Mouse (Mus musculus) T-helper 17 cell (primary cell): ENCODE data around the gene Zcchc18.
"Not testable (repeated sequence)": the region's sequence is repeated elsewhere in the genome, so short reads cannot be mapped to it uniquely, and the experiment has no call there.

Experiments
- in situ Hi-C, 2 experiments: fragments of 300-600 bp; cut with MboI, MseI; formaldehyde crosslinking; loops; 1 replicate in 1 of 2; 2 replicates in 1 of 2; pipeline ENCODE4 v1.15.1; 2025; ENCODE audit warnings: high pct_unique_total_duplicates in 2 of 2

Zcchc18 gene

DNA sequence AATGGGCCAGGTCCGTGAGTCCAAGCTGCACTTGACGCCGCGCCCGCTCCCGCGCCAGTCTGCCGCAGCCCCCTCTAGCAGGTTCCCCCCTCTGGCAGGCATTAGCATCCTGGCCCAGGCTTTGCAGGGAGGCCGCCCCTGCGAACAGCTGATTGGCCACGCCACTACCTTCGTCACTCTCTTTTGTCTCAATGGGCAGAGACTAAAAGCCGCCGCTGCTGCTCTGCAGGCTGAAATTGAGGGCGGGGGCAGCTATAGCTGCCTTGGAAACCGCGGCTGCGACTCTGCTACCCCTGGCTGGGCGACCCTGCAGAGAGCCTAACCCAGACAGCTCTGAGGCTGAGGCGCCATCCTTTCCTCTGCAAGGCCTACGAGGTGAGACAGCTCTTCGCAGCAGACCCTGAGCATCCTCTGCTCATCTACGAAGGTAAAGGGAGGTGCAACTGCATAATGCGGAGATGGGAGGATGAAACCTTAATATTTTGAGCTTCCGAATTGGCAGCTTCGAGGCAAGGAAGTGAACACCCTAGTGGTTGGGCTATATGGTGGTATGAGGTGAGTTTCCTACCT lies at the start of gene Zcchc18:
Gene Zcchc18 (plus strand): TSS at position 178 of the 570 bp plus-strand sequence.
- in situ Hi-C loops, result no loop called here

DNA sequence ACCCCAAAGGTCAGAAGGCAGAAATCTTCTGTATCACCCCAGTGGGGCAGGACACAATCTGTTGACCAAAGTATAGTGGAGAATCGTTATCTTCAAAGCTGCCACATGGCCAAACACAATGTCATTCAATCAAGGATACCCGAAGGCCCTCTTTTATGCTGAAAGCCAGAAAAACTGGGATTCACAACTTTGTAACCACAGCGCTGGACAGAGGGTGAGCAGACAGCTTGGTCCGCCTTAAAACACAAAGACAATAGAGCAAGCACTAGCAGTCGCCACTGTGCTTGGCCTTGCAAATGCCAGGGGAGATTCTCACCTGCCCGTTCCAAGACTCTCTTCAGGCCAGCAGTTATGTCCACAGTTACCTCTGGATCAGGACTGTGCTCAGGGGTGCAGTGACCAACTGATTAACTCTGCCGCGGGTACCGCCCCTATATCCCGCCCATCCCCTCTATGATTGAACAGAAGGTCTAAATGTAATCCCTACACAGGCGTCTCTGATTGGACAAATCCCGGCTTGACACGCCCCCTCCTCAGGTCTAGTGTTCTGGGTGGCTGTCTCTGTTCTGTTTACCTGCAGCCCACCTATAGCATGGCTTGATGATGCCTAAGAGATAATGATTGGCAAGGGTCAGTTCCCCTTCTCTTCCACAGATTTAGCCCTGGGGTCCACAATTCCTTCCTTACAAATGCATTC lies 35.2 kb upstream of the Zcchc18 start:
- in situ Hi-C loops, result not testable (repeated sequence)

DNA sequence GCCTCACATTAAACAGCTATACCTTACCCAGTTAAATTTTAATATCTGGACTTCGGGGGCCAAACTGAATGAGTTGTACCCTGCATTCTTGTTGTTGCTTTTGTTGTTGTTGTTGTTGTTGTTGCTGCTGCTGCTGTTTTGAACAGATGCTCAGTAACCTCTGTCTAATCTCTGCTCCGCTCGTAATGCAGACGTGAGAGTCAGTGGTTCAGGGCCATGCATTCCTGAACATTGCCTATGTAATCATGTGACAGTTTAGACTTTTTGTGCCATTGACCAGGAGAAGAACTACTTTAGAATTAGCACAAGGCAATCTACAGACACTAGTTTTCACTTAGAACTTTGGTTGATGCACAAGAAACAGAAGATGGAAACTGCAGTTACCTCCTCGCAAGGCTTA lies 34.7 kb upstream of the Zcchc18 start:
- in situ Hi-C loops, result not testable (repeated sequence)

DNA sequence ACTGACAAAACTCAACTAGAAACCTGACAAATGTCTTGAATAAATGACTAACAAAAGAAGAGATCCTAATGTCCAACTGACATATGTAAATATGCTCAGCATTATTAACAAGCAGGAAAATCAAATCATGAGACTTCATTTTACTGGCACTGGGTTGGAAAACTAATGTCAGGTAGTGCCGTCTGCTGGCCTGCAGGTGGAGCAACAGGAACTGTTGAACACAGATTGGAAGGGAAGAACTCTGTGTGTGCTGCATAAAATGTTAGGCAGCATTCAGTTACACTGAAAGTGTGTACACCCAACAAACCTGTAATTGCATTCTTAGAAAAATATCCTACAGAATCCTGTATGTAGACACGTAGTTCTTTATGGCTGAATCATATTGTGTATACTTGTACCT lies 33.3 kb upstream of the Zcchc18 start:
- in situ Hi-C loops, result no loop called here

DNA sequence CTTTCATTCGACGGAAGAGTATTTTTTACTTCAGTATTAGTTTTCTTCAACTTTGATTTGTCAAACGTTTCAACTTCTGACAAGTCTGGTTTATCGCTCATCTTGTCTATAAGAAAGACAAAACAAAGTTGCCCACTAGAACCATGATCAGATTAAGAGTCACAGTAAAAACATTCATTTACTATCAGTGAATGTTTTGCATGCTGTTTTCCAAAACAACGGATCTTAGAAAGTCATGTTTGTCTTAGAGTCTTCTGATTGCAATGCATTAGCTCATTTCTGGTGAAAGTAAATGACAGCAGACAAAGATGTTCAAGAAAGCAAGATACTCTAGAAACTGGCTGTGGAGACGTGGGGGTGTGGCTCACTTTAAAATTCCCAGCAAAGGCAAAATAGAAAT lies 17.6 kb upstream of the Zcchc18 start, which contains the start of gene Tmsb15b2:
Gene Tmsb15b2 (minus strand): TSS at position 101 of the 400 bp plus-strand sequence.
- in situ Hi-C loops, result not testable (repeated sequence)

DNA sequence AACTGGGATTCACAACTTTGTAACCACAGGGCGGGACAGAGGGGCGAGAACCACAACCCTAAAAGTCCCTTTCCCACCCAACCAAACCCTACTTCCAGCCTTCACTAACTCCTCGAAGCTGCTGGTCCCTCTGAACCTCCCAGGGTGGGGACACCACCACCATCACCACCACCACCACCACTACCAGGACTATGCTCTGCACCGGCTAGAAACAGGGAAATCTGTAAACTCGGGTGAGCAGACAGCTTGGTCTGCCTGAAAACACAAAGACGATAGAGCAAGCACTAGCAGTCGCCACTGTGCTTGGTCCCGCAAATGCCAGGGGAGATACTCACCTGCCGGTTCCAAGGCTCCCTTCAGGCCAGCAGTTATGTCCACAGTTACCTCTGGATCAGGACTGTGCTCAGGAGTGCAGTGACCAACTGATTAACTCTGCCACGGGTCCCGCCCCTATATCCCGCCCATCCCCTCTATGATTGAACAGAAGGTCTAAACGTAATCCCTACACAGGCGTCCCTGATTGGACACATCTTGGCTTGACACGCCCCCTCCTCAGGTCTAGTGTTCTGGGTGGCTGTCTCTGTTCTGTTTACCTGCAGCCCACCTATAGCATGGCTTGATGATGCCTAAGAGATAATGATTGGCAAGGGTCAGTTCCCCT lies 16.4 kb upstream of the Zcchc18 start, which contains the start of the genes Tmsb15l and Tmsb15b1:
Gene Tmsb15l (minus strand): TSS at position 446 of the 661 bp plus-strand sequence.
Gene Tmsb15b1 (minus strand): TSS at position 451 of the 661 bp plus-strand sequence.
- in situ Hi-C loops, result no loop called here

DNA sequence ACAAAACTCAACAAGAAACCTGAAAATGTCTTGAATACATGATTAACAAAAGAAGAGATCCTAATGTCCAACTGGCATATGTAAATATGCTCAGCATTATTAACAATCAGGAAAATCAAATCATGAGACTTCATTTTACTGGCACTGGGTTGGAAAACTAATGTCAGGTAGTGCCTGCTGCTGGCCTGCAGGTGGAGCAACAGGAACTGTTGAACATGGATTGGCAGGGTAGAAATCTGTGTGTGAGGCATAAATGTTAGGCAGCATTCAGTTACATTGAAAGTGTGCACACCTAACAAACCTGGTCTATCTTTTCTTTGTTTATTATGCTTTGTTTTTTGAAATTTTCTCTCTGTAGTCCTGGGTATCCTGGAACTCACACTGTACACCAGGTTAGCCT lies 14.3 kb upstream of the Zcchc18 start:
- in situ Hi-C loops, result no loop called here

DNA sequence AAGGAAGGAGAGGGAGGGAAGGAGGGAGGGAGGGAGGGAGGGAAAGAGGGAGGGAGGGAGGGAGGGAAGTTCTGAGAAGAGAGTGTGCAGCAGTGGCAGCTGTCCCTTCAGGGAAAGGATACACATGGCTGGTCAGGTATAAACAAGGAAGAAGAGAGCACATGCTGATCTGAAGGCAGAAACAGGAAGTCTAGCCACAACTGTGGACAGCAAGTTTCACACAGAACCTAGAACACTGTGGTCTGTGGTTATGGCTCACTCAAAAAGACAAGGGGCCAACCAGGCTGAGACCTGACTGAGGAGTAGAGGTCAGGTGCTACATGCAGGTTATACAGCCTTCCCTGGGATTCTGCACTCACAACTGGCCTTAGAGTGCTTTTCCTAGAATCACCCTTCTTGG lies 6.9 kb upstream of the Zcchc18 start:
- in situ Hi-C loops, result no loop called here

DNA sequence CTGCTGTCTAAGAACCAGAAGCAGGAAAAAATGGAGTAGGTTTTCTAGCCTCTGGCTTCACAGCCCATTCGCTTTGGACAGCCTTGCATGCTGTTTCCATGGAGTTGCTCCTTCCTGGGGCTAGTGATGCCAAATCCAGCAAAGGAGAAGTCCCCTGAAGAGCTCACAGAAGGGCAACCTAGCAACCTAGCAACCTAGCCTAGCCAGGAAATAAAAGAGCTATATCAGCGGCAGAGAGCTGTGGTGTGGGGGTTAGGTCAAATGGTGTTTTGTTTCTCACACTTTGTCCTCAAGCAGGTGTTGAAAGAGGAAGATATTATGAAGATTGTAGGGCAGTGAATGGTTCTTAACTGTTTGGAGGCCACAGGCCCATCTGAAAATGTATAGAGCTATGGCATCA lies 1.7 kb upstream of the Zcchc18 start:
- in situ Hi-C loops, result no loop called here

DNA sequence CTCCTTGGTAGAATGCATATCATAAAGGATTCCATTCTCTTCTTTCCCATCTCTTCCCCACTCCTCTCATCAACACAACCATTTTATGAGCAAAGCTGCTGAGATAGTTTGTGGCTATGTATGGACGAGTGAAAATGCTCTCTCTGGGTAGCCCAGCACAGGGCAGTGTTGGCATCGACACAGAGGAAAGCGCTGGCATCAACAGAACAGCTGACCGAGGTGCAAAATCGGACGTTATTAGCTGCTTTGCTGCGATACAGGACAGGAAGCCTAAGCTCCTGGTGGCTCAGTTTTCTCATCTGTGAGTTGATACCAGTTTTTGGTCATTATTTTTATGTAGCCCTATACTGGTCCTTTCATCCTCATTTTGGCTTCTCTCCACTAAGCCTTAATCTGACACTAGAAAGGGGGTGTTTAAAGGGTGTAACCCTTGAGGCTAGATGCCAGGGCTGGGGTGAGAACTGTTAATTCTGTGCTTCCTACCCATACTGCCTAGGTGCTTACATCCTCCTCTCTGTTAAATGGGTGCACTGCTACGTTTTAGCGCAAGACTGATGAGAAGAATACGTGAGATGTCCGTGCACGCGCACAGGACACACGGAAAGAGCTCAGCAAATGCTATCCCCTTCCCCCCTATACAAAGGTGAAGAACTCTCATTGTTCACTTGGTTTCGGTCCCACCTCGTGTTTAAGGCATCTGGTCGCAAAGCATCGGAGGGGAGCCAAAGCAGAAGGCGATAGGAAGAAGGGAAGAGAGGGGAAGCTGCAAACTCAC lies 577 bp upstream of the Zcchc18 start:
- in situ Hi-C loops, result no loop called here

DNA sequence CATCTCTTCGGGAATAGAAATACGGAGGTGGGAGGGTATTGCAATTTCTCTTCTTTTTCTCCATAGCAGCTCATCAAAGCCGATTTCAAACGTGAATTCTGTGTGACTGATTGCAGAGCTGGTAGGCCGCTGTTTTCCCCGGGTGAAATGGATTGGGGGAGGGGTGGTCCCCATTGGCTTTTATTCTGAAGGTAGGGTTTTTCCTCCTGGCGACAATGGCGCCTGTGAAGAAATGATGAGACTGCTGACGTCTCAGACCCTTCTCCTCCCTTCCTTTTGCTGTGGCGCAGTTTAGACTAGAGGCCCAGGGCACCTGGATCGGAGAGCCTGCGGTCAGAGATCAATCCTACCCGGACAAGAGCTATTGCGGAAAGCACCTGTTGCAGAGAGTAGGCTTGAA lies 686 bp downstream of the Zcchc18 start:
- in situ Hi-C loops, result no loop called here

DNA sequence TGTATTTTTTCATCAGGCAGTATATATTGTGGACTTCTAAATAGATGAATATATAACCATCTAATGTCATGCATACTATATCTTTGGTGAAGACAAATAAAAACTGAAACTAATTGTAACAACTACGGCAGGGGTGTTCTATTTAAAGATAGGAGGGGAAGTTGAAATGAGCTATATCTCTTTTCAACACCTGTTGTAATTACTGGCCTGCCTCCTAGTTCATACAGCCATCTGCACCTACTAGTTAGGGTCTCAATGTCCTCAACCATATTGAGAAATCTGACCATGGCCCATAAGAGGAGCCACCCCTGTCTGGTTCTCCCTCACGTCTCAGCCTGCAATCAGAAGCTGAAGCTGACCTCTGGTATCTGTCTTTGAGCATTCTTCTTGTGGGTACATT lies 3.3 kb downstream of the Zcchc18 start:
- in situ Hi-C loops, result no loop called here

DNA sequence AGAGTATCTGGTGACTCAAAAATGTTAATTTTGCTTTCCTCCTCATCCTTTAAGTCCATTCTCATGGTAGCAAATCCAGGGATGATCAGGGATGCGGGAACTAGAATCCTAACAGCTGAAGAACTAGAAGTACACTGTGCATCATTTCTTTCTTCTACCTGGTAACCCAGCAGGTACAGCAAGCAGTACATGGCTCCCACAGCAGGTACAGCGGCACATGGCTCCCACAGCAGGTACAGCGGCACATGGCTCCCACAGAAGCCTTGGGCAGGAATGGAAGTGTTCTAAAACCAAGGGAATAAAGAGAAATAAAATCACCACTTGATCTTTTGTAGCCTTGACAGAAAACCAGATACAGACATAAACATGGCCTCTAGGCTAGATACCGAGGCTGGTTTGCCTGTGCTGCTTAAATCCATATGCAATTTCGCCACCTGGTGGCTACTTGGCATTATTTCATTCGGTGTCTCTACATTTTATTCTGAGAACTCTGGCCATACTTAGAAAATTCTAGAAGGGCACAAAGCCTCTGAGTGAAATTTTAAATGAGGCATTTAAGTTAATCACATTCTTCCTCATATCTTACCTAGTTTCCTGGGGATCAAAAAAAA lies 22.2 kb downstream of the Zcchc18 start:
- in situ Hi-C loops, result loop anchor here in 1 of 2 experiments (10.0 kb wide), 2 partner anchors 270 to 410 kb away; partner anchors contain the start of gene Morf4l2

DNA sequence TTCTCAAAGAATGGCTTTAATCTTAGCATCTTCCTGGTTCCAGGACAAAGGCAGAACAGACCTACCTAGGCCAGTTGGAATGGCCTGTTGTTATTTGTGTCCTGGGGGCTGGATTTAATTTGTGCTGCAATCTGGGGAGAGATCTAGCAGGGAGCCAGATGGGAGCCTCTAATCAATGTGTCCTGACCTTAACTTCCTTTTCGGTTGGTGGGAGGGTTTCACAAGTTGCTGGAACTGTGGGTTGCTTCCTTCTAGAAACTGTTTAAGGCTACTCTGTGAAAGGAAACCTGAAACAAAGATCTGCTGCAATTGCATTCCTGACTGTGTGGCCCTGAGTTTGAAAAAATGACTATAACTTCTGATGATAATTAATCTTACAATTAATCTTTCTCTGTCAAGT lies 24.7 kb downstream of the Zcchc18 start:
- in situ Hi-C loops, result loop anchor here in 1 of 2 experiments (10.0 kb wide), 2 partner anchors 273 to 413 kb away; partner anchors contain the start of gene Morf4l2

DNA sequence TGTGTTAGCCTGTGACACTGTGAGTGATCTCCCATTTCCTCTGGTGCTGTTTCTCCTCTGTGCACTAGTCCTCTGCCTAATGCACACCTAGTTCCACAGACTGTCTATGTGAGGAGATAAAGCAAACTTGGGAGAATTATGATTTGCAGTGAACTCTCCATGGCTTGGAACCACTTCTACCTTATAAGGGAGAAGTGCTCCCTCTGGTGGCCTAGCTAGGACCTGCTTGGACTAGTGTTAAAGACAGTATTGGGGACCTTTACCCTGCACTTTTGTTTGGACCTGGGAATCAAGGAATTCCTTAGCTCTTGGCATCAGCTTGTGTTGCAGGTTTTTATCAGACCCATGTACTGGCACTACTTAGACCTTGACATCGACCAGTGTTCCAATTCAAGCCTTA lies 26.4 kb downstream of the Zcchc18 start:
- in situ Hi-C loops, result loop anchor here in 1 of 2 experiments (10.0 kb wide), 2 partner anchors 275 to 415 kb away; partner anchors contain the start of gene Morf4l2

DNA sequence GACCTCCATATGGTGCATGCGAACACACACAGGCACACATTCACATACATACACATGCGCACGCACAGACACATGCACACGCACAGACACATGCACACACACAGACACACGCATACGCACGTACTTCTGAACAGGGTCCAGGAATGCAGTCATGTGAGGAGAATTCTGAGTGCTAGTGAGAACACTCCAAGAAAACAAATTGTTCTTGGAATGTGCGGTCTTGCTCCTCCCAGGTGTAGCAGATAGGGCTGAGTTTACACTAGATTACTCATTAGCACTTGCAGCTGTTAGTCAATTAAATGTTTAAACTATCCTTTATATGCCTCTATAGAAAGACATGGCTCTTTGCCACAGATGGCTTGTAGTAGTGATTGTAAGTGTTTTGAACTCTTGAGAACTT lies 38.0 kb downstream of the Zcchc18 start:
- in situ Hi-C loops, result loop anchor here in 1 of 2 experiments (10.0 kb wide), 1 partner anchor 286 kb away; the partner anchor contains the start of gene Morf4l2

DNA sequence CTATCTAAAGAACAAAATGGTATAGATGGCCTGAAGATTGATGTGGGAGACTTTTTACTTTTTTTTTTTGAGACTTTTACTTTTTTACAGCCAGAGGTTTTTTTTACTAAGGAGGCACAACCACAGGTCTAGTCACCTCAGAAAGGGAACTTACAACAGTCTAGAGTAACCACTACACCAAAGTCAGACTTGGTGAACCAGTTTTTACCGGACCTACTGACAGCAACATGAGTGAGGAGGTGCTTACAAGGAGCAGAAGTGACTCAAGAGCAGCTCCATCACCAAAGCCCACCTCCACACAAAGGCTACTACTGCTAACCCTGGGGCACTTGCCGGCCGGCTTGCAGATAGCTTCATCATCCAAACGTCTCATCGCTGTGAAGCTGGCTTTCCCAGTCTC lies 38.8 kb downstream of the Zcchc18 start:
- in situ Hi-C loops, result loop anchor here in 1 of 2 experiments (10.0 kb wide), 1 partner anchor 287 kb away; the partner anchor contains the start of gene Morf4l2

DNA sequence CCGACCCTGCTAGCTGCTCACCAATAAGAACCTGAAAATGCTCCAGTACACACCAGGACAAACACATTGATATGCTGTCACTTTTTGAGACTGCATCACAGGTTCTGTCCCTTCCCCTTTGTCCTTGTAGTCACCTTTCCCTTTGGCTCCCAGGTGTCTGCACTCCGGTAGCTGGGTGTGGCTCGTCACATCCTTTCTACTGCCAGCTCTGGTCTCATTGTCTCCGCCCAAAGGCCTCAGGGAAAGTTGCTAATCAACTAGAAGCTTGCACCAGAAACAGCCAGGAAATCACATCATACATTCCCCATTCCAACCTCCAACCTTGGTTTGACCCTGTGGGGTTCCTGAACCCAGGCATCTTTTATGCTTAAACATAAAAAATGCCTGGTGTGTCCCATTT lies 41.4 kb downstream of the Zcchc18 start:
- in situ Hi-C loops, result loop anchor here in 1 of 2 experiments (10.0 kb wide), 1 partner anchor 290 kb away; the partner anchor contains the start of gene Morf4l2

DNA sequence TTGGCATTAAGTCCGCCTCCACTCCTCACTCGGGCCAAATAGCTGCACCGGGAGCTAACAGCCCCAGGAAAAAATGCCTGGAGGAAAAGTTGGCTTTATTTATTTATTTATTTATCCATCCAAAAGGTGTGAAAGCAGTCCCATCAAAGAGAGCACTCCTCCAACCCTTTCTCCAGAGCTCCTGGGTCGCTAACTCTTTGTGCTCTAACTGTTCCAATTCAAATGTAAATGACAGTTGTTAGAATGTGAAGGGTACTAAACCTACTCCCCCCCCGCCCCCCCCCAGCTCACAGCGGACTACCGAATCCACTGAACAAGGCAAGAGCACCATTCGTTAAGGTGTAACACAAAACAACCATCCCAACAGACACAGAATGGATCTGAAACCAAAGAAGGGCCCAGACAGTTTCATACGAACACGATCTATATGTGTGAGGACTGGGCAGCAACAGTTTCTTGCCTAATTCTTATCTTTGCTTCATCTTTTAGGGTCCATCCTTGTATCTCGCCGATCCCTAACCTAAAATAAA lies 44.6 kb downstream of the Zcchc18 start:
- in situ Hi-C loops, result loop anchor here in 1 of 2 experiments (10.0 kb wide), 1 partner anchor 293 kb away; the partner anchor contains the start of gene Morf4l2

DNA sequence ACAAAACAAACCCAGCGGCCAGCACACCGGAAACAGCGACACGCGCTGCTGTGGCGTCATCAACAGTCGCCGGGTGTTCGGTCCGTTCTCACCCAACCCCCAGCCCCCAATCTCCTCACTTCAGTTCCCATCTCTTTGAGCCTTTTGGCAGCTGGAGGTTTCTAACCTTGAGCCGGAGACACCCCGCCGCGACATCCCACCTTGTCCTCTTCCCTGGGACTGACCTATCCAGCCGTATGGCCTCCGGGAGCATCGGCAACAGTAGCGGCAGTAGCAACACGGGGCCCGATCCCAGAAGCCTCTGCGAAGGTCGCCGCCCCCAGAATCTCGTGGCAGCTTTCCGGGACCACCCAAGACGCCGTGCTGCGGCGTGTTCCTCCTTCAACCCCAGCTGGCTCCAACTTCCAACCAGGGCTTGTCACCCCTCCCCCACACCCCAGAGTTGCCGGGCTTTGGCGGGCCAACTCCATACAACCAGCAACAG lies 45.1 kb downstream of the Zcchc18 start, which contains the start of gene Slc25a53:
Gene Slc25a53 (minus strand): TSS at position 303 of the 484 bp plus-strand sequence.
- in situ Hi-C loops, result loop anchor here in 1 of 2 experiments (10.0 kb wide), 1 partner anchor 293 kb away; the partner anchor contains the start of gene Morf4l2
